Mouse (Mus musculus): ENCODE measurements around the gene Shisa7.

GRCm38 (mm10) chr7:4788499-4789435 is 55.7 kb downstream of the Shisa7 start:
- no peak for TF ChIP-seq CTCF (IDR thresholded peaks at IDR 0.05; ENCODE audit: extremely low read depth, insufficient read length, insufficient replicate concordance, low read depth, low read length)
- TF ChIP-seq POLR2A (IDR thresholded peaks at IDR 0.05; ENCODE audit: low read depth, low read length): no peak

Measured in small intestine, adult 2 months (tissue).